Mouse (Mus musculus) lung, postnatal 10 days (tissue): ENCODE data around the gene Rhbdl1.
A peak's percentile ranks its signal among the peaks of the same experiment; 100 is the strongest.

ENCODE experiments used
- DNase-seq: peaks from one replicate; pipeline ENCODE4 v3.0.0; 2021

Gene Rhbdl1

GRCm38 (mm10) chr17:25837076-25837410 lies at the start of gene Rhbdl1:
Gene Rhbdl1, minus strand, starts transcription at chr17:25837295.
- peak; percentile 82 for DNase-seq

GRCm38 (mm10) chr17:25886806-25887205 lies 49.7 kb upstream of the Rhbdl1 start:
- no peak for DNase-seq

GRCm38 (mm10) chr17:25885636-25886035 lies 48.5 kb upstream of the Rhbdl1 start:
- no peak for DNase-seq

- no peak for DNase-seq
These were observed 46.7 kb upstream of the Rhbdl1 start for GRCm38 (mm10) chr17:25883824-25884223.

GRCm38 (mm10) chr17:25883268-25883667 lies 46.2 kb upstream of the Rhbdl1 start:
- DNase-seq: no peak

- DNase-seq: no peak
These were observed 45.2 kb upstream of the Rhbdl1 start for GRCm38 (mm10) chr17:25882306-25882705.

- DNase-seq: no peak
These were observed 44.6 kb upstream of the Rhbdl1 start for GRCm38 (mm10) chr17:25881691-25882090.

GRCm38 (mm10) chr17:25880913-25881641 lies 44.0 kb upstream of the Rhbdl1 start:
- no peak for DNase-seq

- DNase-seq: no peak
These were observed 43.3 kb upstream of the Rhbdl1 start, which contains the start of gene Wfikkn1 for GRCm38 (mm10) chr17:25880196-25880910. Gene Wfikkn1, minus strand, starts transcription at chr17:25880858.

GRCm38 (mm10) chr17:25879750-25880149 lies 42.7 kb upstream of the Rhbdl1 start:
- no peak for DNase-seq

GRCm38 (mm10) chr17:25879261-25879660 lies 42.2 kb upstream of the Rhbdl1 start:
- peak; percentile 57 for DNase-seq

- DNase-seq: no peak
These were observed 41.6 kb upstream of the Rhbdl1 start for GRCm38 (mm10) chr17:25878611-25879180.

GRCm38 (mm10) chr17:25877741-25878610 lies 40.9 kb upstream of the Rhbdl1 start:
- DNase-seq: no peak

GRCm38 (mm10) chr17:25877025-25877424 lies 39.9 kb upstream of the Rhbdl1 start:
- no peak for DNase-seq

GRCm38 (mm10) chr17:25876347-25876915 lies 39.3 kb upstream of the Rhbdl1 start:
- no peak for DNase-seq

- DNase-seq: peak; percentile 92
These were observed 38.4 kb upstream of the Rhbdl1 start for GRCm38 (mm10) chr17:25875171-25876136.

- DNase-seq: peak; percentile 94
These were observed 37.7 kb upstream of the Rhbdl1 start, which contains the start of gene Mettl26 for GRCm38 (mm10) chr17:25874721-25875170. Gene Mettl26, plus strand, starts transcription at chr17:25875074.

GRCm38 (mm10) chr17:25874148-25874720 lies 37.1 kb upstream of the Rhbdl1 start:
- DNase-seq: no peak

- no peak for DNase-seq
These were observed 36.5 kb upstream of the Rhbdl1 start for GRCm38 (mm10) chr17:25873405-25874147.

- no peak for DNase-seq
These were observed 35.6 kb upstream of the Rhbdl1 start for GRCm38 (mm10) chr17:25872676-25873075.
